Mouse (Mus musculus): ENCODE measurements around the gene Snx27.

DNA sequence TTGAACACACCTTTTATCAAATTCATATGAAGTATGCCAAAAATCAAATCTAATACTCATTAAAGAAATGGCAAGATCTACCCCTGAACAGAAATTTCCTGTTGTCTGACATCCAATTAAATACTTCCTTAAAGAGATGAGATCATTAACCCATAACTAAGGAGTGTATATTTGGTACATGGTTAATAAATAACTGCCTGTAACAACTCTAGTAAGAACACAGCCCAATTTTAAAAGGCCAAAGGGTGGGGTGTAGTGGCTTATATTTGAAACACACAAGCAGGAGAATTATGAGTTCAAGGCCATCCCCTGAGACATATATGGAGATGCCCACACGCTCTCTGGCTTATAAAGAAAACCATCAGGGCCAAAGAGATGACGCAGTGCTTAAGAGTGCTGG is 133.1 kb downstream of the Snx27 start:
- no peak for TF ChIP-seq CTCF (IDR thresholded peaks at IDR 0.05)
- TF ChIP-seq EP300 (IDR thresholded peaks at IDR 0.05): no peak

Measured in lung, postnatal 0 days (tissue).